Mouse (Mus musculus) olfactory bulb, adult 2 months (tissue): Measurements from ENCODE around the gene Ric8b.

Source experiments
- CTCF ChIP-seq: fragments of 200-500 bp; IDR thresholded peaks from 2 replicates; pipeline ENCODE4 v1.5.1; 2012; ENCODE audit warnings: low read depth, mild to moderate bottlenecking, low read length, moderate library complexity; ENCODE audit not compliant: insufficient read depth
- POLR2A ChIP-seq: fragments of 200-500 bp; IDR thresholded peaks from 2 replicates; pipeline ENCODE4 v1.6.1; 2012; ENCODE audit warnings: mild to moderate bottlenecking, low read depth, low read length, moderate library complexity; ENCODE audit not compliant: insufficient read depth

DNA sequence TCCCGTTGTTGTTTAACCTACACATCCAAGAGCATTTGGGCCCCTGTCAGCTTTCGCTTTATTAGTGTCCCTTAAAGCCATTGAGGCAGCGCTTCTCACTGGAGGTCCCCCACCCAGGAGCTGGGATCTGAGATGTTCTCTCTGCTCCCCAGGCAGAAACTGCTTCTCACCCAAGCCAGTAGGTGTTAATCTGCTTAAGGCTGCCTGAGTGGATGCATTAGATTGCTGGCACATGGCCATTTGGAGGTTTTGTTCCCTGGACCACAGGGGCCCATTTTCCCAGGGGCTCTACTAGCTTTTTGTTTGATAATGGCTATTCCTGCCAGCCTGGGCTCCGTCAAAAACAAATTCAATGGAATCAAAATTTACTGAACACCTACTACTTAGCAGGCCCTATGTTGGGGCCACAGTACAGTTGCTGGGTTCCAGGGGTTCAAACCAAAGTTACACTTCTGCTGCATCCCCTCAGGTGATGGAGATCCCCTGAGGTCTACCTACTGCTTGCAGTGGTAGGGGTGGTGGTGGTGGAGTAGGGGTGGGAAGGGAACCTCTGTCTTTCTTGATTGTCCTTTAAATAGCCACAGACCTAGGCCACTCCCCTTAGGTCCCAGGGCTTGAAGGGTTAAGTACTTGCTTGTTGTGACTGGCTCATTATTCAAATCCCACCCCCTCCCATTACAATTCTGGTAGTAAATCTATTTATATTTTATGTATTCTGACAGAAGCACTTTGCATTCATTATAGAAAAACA is 28.1 kb upstream of the Ric8b start:
- no peak for TF ChIP-seq CTCF
- no peak for TF ChIP-seq POLR2A
